Mouse (Mus musculus): Measurements from ENCODE around the gene Btf3.

GRCm38 (mm10) chr13:98290719-98291118 is 26.1 kb downstream of the Btf3 start:
- no peak for TF ChIP-seq CTCF (IDR thresholded peaks at IDR 0.05; ENCODE audit: extremely low read depth, insufficient read length, insufficient replicate concordance, low read depth, low read length)
- TF ChIP-seq POLR2A (IDR thresholded peaks at IDR 0.05; ENCODE audit: low read depth, low read length) = no peak

Measured in small intestine, adult 2 months (tissue).